Mouse (Mus musculus) forebrain, postnatal 0 days (tissue): Measurements from ENCODE around the gene Mup6. TPM values are rescaled to one million over a fixed set of nuclear protein-coding genes. Genes with fewer than 3 reads are reported as not detected.

Experiments
- ATAC-seq: fragments of 200-750 bp; cut with Nextera tagmentation; 2 replicates; pipeline ENCODE4 v1.8.0; 2017; ENCODE audit warnings: mild to moderate bottlenecking, moderate library complexity
- DNase-seq: peaks from one replicate; pipeline ENCODE4 v3.0.0-alpha.2; 2015
- H3K27ac ChIP-seq: fragments of 300-500 bp; sonication (generic); 2 replicates; pipeline ENCODE4 v1.5.1; 2014; ENCODE audit warnings: low read depth, mild to moderate bottlenecking, antibody characterized with exemption, low read length, moderate library complexity, mixed read lengths
- H3K27me3 ChIP-seq: fragments of 300-500 bp; sonication (generic); 2 replicates; pipeline ENCODE4 v1.6.1; 2014; ENCODE audit warnings: mild to moderate bottlenecking, low read length, mixed read lengths; ENCODE audit not compliant: insufficient read depth
- H3K36me3 ChIP-seq: fragments of 300-500 bp; sonication (generic); 2 replicates; pipeline ENCODE4 v1.6.1; 2014; ENCODE audit warnings: mild to moderate bottlenecking, moderate library complexity; ENCODE audit not compliant: insufficient read depth
- H3K4me1 ChIP-seq: fragments of 300-500 bp; sonication (generic); 2 replicates; pipeline ENCODE4 v1.6.1; 2014; ENCODE audit warnings: antibody characterized with exemption; ENCODE audit not compliant: insufficient read depth
- H3K4me2 ChIP-seq: fragments of 300-500 bp; sonication (generic); 2 replicates; pipeline ENCODE4 v1.6.1; 2014; ENCODE audit warnings: low read depth, mild to moderate bottlenecking, moderate library complexity
- H3K4me3 ChIP-seq: fragments of 300-500 bp; sonication (generic); 2 replicates; pipeline ENCODE4 v1.5.1; 2014; ENCODE audit warnings: low read depth, low read length, mixed read lengths
- H3K9ac ChIP-seq: fragments of 300-500 bp; sonication (generic); 2 replicates; pipeline ENCODE4 v1.6.1; 2014; ENCODE audit warnings: mild to moderate bottlenecking
- H3K9me3 ChIP-seq: fragments of 300-500 bp; sonication (generic); 2 replicates; pipeline ENCODE4 v1.6.1; 2016; ENCODE audit warnings: low read length
- CTCF ChIP-seq: sonication (generic); IDR thresholded peaks from 2 replicates; pipeline ENCODE4 v1.5.1; 2016; ENCODE audit warnings: antibody characterized with exemption, control low read depth, low read depth
- WGBS: fragments of 180-500 bp; shearing (Covaris S2); extraction: QIAGEN DNeasy Blood & Tissue Kit; methylation state at CpG from one replicate; pipeline ENCODE4 v1.1.7; 2014; 5-methylcytosine and 5-hydroxymethylcytosine counted together
- polyA plus RNA-seq: library from polyadenylated mRNA; unstranded; fragments of >200 nt; fragmentation: Nextera tagmentation; extraction: Ambion mirVana; gene quantifications from 2 replicates; pipeline ENCODE4 v1.2.1, GENCODE M21; 2015
- total RNA-seq: library from RNA; depleted of rRNA; stranded (reverse); fragments of >200 nt; gene quantifications from 2 replicates; pipeline ENCODE4 v1.2.3, GENCODE M21; 2014; rRNA removed

Gene Mup6
- not detected in 2 replicates for total RNA-seq
- polyA plus RNA-seq = not detected in 2 replicates

- Histone ChIP-seq H3K27ac (no peak within 1 kb of the TSS), H3K4me1 (no peaks in the 10 kb centered on the region), H3K4me3 (no peak within 1 kb of the TSS), H3K9me3 (no peaks in the 10 kb centered on the region), H3K36me3 (no peaks in the 10 kb centered on the region), H3K9ac (no peak within 1 kb of the TSS), H3K4me2 (no peak within 1 kb of the TSS), H3K27me3 (no peaks in the 10 kb centered on the region)
- no peak for ATAC-seq
- WGBS = 29% methylated on average over 3 of the region's 3 CpGs
- no peak for DNase-seq
- TF ChIP-seq CTCF = no peak
Observed at GRCm38 (mm10) chr4:59963405-59964344, at the start of gene Mup6. TSS of gene Mup6 (plus strand) at chr4:59964294.

GRCm38 (mm10) chr4:59914608-59915403 lies 49.3 kb upstream of the Mup6 start, which contains the start of gene Slc46a2:
TSS of gene Slc46a2 (minus strand) at chr4:59915056.
- no peaks in the 10 kb centered on the region for H3K9me3 ChIP-seq
- TF ChIP-seq CTCF = no peak
- H3K4me1 ChIP-seq = no peaks in the 10 kb centered on the region
- no peak within 1 kb of the TSS for H3K9ac ChIP-seq
- no peak within 1 kb of the TSS for H3K4me2 ChIP-seq
- no peak within 1 kb of the TSS for H3K27ac ChIP-seq
- no peaks in the 10 kb centered on the region for H3K27me3 ChIP-seq
- DNase-seq = no peak
- no peak within 1 kb of the TSS for H3K4me3 ChIP-seq
- 13% methylated on average over 22 of the region's 22 CpGs for WGBS
- no peak; the same call in 1 of the 2 replicates for ATAC-seq
- no peaks in the 10 kb centered on the region for H3K36me3 ChIP-seq

GRCm38 (mm10) chr4:59917966-59918365 lies 46.1 kb upstream of the Mup6 start:
- TF ChIP-seq CTCF = no peak
- Histone ChIP-seq H3K9ac (no peak overlapping the region), H3K27me3 (no peaks in the 10 kb centered on the region), H3K36me3 (no peaks in the 10 kb centered on the region), H3K4me1 (no peaks in the 10 kb centered on the region), H3K9me3 (no peaks in the 10 kb centered on the region), H3K4me2 (no peak overlapping the region), H3K27ac (no peak overlapping the region), H3K4me3 (no peak overlapping the region)
- ATAC-seq = no peak
- WGBS = 92% methylated on average over 3 of the region's 3 CpGs
- DNase-seq = no peak

- Histone ChIP-seq H3K4me1 (no peaks in the 10 kb centered on the region), H3K27me3 (no peaks in the 10 kb centered on the region), H3K4me3 (no peak overlapping the region), H3K27ac (no peak overlapping the region), H3K4me2 (no peak overlapping the region), H3K9ac (no peak overlapping the region), H3K9me3 (no peaks in the 10 kb centered on the region), H3K36me3 (no peaks in the 10 kb centered on the region)
- ATAC-seq (no peak), DNase-seq (no peak)
- no peak for TF ChIP-seq CTCF
- 84% methylated on average over 9 of the region's 9 CpGs for WGBS
Observed at GRCm38 (mm10) chr4:59925082-59925481, 39.0 kb upstream of the Mup6 start.

GRCm38 (mm10) chr4:59927666-59928065 lies 36.4 kb upstream of the Mup6 start:
- Histone ChIP-seq H3K4me2 (no peak overlapping the region), H3K4me3 (no peak overlapping the region), H3K36me3 (no peaks in the 10 kb centered on the region), H3K27ac (no peak overlapping the region), H3K9ac (no peak overlapping the region), H3K4me1 (no peaks in the 10 kb centered on the region), H3K9me3 (no peaks in the 10 kb centered on the region), H3K27me3 (no peaks in the 10 kb centered on the region)
- ATAC-seq (no peak), DNase-seq (no peak)
- 89% methylated on average over 3 of the region's 3 CpGs for WGBS
- no peak for TF ChIP-seq CTCF

GRCm38 (mm10) chr4:59928347-59928746 lies 35.7 kb upstream of the Mup6 start:
- peak; percentile 58 for TF ChIP-seq CTCF
- ATAC-seq (peak; percentile 54; the same call in 1 of the 2 replicates), DNase-seq (peak; percentile 47)
- H3K4me1 ChIP-seq = no peaks in the 10 kb centered on the region
- no peak overlapping the region for H3K27ac ChIP-seq
- H3K9ac ChIP-seq = no peak overlapping the region
- 24% methylated on average over 6 of the region's 6 CpGs for WGBS
- no peaks in the 10 kb centered on the region for H3K27me3 ChIP-seq
- H3K36me3 ChIP-seq = no peaks in the 10 kb centered on the region
- no peak overlapping the region for H3K4me2 ChIP-seq
- H3K9me3 ChIP-seq = no peaks in the 10 kb centered on the region
- H3K4me3 ChIP-seq = no peak overlapping the region
